Mouse (Mus musculus): ENCODE measurements at regions not wholly inside any gene's neighbourhood (a gene's known extent, or its start where the extent isn't known, plus 50 kb on each side); places are given as distances from the start of the nearest gene placed in this dataset.

- Histone ChIP-seq H3K4me2 (replicated peaks) (no peak overlapping the region), H3K27me3 (ENCODE audit: control insufficient read depth, insufficient read depth, low read length) (no peaks in the 10 kb centered on the region), H3K4me3 (replicated peaks; ENCODE audit: low read length) (no peak overlapping the region), H3K9ac (no peak overlapping the region), H3K36me3 (replicated peaks; ENCODE audit: control insufficient read depth, insufficient read depth) (no peaks in the 10 kb centered on the region), H3K9me3 (ENCODE audit: control insufficient read depth, low read length) (no peaks in the 10 kb centered on the region), H3K4me1 (replicated peaks; ENCODE audit: control insufficient read depth, insufficient read depth, low read length) (no peaks in the 10 kb centered on the region; the same call in 1 of the 2 replicates), H3K27ac (no peak overlapping the region)
- 70% methylated on average over 5 of the region's 5 CpGs for WGBS
- ATAC-seq (ENCODE audit: low FRiP score) (no peak), DNase-seq (ENCODE audit: low spot score) (no peak)
Measured at GRCm38 (mm10) chr9:62220451-62220850, 61.6 kb downstream of the Spesp1 start.

- Histone ChIP-seq H3K9ac (no peak overlapping the region), H3K4me1 (replicated peaks; ENCODE audit: control insufficient read depth, insufficient read depth, low read length) (peaks cover 20% of the 10 kb centered on the region; the same call in 1 of the 2 replicates), H3K27ac (no peak overlapping the region), H3K9me3 (ENCODE audit: control insufficient read depth, low read length) (no peaks in the 10 kb centered on the region), H3K4me2 (replicated peaks) (no peak overlapping the region), H3K27me3 (ENCODE audit: control insufficient read depth, insufficient read depth, low read length) (no peaks in the 10 kb centered on the region), H3K36me3 (replicated peaks; ENCODE audit: control insufficient read depth, insufficient read depth) (no peaks in the 10 kb centered on the region), H3K4me3 (replicated peaks; ENCODE audit: low read length) (no peak overlapping the region)
- WGBS: 58% methylated on average over 13 of the region's 13 CpGs
- no peak for ATAC-seq (ENCODE audit: low FRiP score)
- no peak for DNase-seq (ENCODE audit: low spot score)
Measured at GRCm38 (mm10) chr9:62215151-62215859, 66.7 kb downstream of the Spesp1 start.

- H3K36me3 ChIP-seq (replicated peaks; ENCODE audit: control insufficient read depth, insufficient read depth): no peaks in the 10 kb centered on the region
Measured at GRCm38 (mm10) chr9:62214546-62214945, 67.5 kb downstream of the Spesp1 start.

GRCm38 (mm10) chr9:62212615-62213014, 69.4 kb downstream of the Spesp1 start:
- Histone ChIP-seq H3K4me2 (replicated peaks) (no peak overlapping the region), H3K27me3 (ENCODE audit: control insufficient read depth, insufficient read depth, low read length) (no peaks in the 10 kb centered on the region), H3K9ac (no peak overlapping the region), H3K9me3 (ENCODE audit: control insufficient read depth, low read length) (no peaks in the 10 kb centered on the region), H3K4me1 (replicated peaks; ENCODE audit: control insufficient read depth, insufficient read depth, low read length) (peaks cover 20% of the 10 kb centered on the region; the same call in 1 of the 2 replicates), H3K36me3 (replicated peaks; ENCODE audit: control insufficient read depth, insufficient read depth) (no peaks in the 10 kb centered on the region), H3K4me3 (replicated peaks; ENCODE audit: low read length) (no peak overlapping the region), H3K27ac (no peak overlapping the region)
- no peak for ATAC-seq (ENCODE audit: low FRiP score)
- DNase-seq (ENCODE audit: low spot score): no peak
- WGBS: 50% methylated on average over 6 of the region's 6 CpGs

More at GRCm38 (mm10) chr9:62214546-62214945, 67.5 kb downstream of the Spesp1 start:
- H3K4me3 ChIP-seq (replicated peaks; ENCODE audit: low read length): no peak overlapping the region
- peaks cover 20% of the 10 kb centered on the region; the same call in 1 of the 2 replicates for H3K4me1 ChIP-seq (replicated peaks; ENCODE audit: control insufficient read depth, insufficient read depth, low read length)
- no peak overlapping the region for H3K27ac ChIP-seq
- H3K9me3 ChIP-seq (ENCODE audit: control insufficient read depth, low read length): no peaks in the 10 kb centered on the region
- 88% methylated on average over 4 of the region's 4 CpGs for WGBS
- no peak overlapping the region for H3K4me2 ChIP-seq (replicated peaks)
- no peak for DNase-seq (ENCODE audit: low spot score)
- no peak overlapping the region for H3K9ac ChIP-seq
- no peak for ATAC-seq (ENCODE audit: low FRiP score)
- no peaks in the 10 kb centered on the region for H3K27me3 ChIP-seq (ENCODE audit: control insufficient read depth, insufficient read depth, low read length)

- Histone ChIP-seq H3K9ac (no peak overlapping the region), H3K4me1 (replicated peaks; ENCODE audit: control insufficient read depth, insufficient read depth, low read length) (peaks cover 20% of the 10 kb centered on the region; the same call in 1 of the 2 replicates), H3K9me3 (ENCODE audit: control insufficient read depth, low read length) (no peaks in the 10 kb centered on the region), H3K4me2 (replicated peaks) (no peak overlapping the region), H3K27ac (no peak overlapping the region), H3K27me3 (ENCODE audit: control insufficient read depth, insufficient read depth, low read length) (no peaks in the 10 kb centered on the region), H3K36me3 (replicated peaks; ENCODE audit: control insufficient read depth, insufficient read depth) (no peaks in the 10 kb centered on the region), H3K4me3 (replicated peaks; ENCODE audit: low read length) (no peak overlapping the region)
- DNase-seq (ENCODE audit: low spot score) (no peak), ATAC-seq (ENCODE audit: low FRiP score) (no peak)
- 87% methylated on average over 5 of the region's 5 CpGs for WGBS
Measured at GRCm38 (mm10) chr9:62210815-62211214, 71.2 kb downstream of the Spesp1 start.

GRCm38 (mm10) chr9:62208436-62208835, 73.6 kb downstream of the Spesp1 start:
- DNase-seq (ENCODE audit: low spot score) (no peak), ATAC-seq (ENCODE audit: low FRiP score) (no peak)
- WGBS: 68% methylated on average over 5 of the region's 5 CpGs
- Histone ChIP-seq H3K27me3 (ENCODE audit: control insufficient read depth, insufficient read depth, low read length) (no peaks in the 10 kb centered on the region), H3K36me3 (replicated peaks; ENCODE audit: control insufficient read depth, insufficient read depth) (no peaks in the 10 kb centered on the region), H3K4me2 (replicated peaks) (no peak overlapping the region), H3K27ac (no peak overlapping the region), H3K4me3 (replicated peaks; ENCODE audit: low read length) (no peak overlapping the region), H3K4me1 (replicated peaks; ENCODE audit: control insufficient read depth, insufficient read depth, low read length) (peaks cover 20% of the 10 kb centered on the region; the same call in 1 of the 2 replicates), H3K9ac (no peak overlapping the region), H3K9me3 (ENCODE audit: control insufficient read depth, low read length) (no peaks in the 10 kb centered on the region)

GRCm38 (mm10) chr9:62205264-62205663, 76.7 kb downstream of the Spesp1 start:
- no peak overlapping the region for H3K27ac ChIP-seq
- no peaks in the 10 kb centered on the region for H3K4me1 ChIP-seq (replicated peaks; ENCODE audit: control insufficient read depth, insufficient read depth, low read length)
- no peaks in the 10 kb centered on the region for H3K27me3 ChIP-seq (ENCODE audit: control insufficient read depth, insufficient read depth, low read length)
- WGBS: 71% methylated on average over 4 of the region's 4 CpGs
- H3K36me3 ChIP-seq (replicated peaks; ENCODE audit: control insufficient read depth, insufficient read depth): no peaks in the 10 kb centered on the region
- H3K9me3 ChIP-seq (ENCODE audit: control insufficient read depth, low read length): no peaks in the 10 kb centered on the region
- no peak overlapping the region for H3K9ac ChIP-seq
- DNase-seq (ENCODE audit: low spot score) (no peak), ATAC-seq (ENCODE audit: low FRiP score) (no peak)
- H3K4me2 ChIP-seq (replicated peaks): no peak overlapping the region
- no peak overlapping the region for H3K4me3 ChIP-seq (replicated peaks; ENCODE audit: low read length)

- Histone ChIP-seq H3K27me3 (ENCODE audit: control insufficient read depth, insufficient read depth, low read length) (no peaks in the 10 kb centered on the region), H3K4me1 (replicated peaks; ENCODE audit: control insufficient read depth, insufficient read depth, low read length) (no peaks in the 10 kb centered on the region), H3K27ac (no peak overlapping the region), H3K4me2 (replicated peaks) (no peak overlapping the region), H3K4me3 (replicated peaks; ENCODE audit: low read length) (no peak overlapping the region), H3K9ac (no peak overlapping the region), H3K36me3 (replicated peaks; ENCODE audit: control insufficient read depth, insufficient read depth) (no peaks in the 10 kb centered on the region), H3K9me3 (ENCODE audit: control insufficient read depth, low read length) (no peaks in the 10 kb centered on the region)
- no peak for ATAC-seq (ENCODE audit: low FRiP score)
- 17% methylated on average over 4 of the region's 4 CpGs for WGBS
- DNase-seq (ENCODE audit: low spot score): no peak
Measured at GRCm38 (mm10) chr9:62203556-62203955, 78.5 kb downstream of the Spesp1 start.

- ATAC-seq (ENCODE audit: low FRiP score) (no peak), DNase-seq (ENCODE audit: low spot score) (no peak)
- Histone ChIP-seq H3K9me3 (ENCODE audit: control insufficient read depth, low read length) (no peaks in the 10 kb centered on the region), H3K36me3 (replicated peaks; ENCODE audit: control insufficient read depth, insufficient read depth) (no peaks in the 10 kb centered on the region), H3K4me3 (replicated peaks; ENCODE audit: low read length) (no peak overlapping the region), H3K4me1 (replicated peaks; ENCODE audit: control insufficient read depth, insufficient read depth, low read length) (no peaks in the 10 kb centered on the region), H3K4me2 (replicated peaks) (no peak overlapping the region), H3K27ac (no peak overlapping the region), H3K9ac (no peak overlapping the region), H3K27me3 (ENCODE audit: control insufficient read depth, insufficient read depth, low read length) (no peaks in the 10 kb centered on the region)
- 86% methylated on average over 2 of the region's 2 CpGs for WGBS
Measured at GRCm38 (mm10) chr9:62202331-62202730, 79.7 kb downstream of the Spesp1 start.

Measured in hindbrain, embryonic 14.5 days (tissue).